Mouse (Mus musculus) forebrain, postnatal 0 days (tissue): ENCODE data around the gene Galns. TPM values are rescaled to one million over a fixed set of nuclear protein-coding genes. Genes with fewer than 3 reads are reported as not detected.

ENCODE experiments used
- ATAC-seq: fragments of 200-750 bp; cut with Nextera tagmentation; 2 replicates; pipeline ENCODE4 v1.8.0; 2017; ENCODE audit warnings: mild to moderate bottlenecking, moderate library complexity
- DNase-seq: peaks from one replicate; pipeline ENCODE4 v3.0.0-alpha.2; 2015
- H3K27ac ChIP-seq: fragments of 300-500 bp; sonication (generic); 2 replicates; pipeline ENCODE4 v1.5.1; 2014; ENCODE audit warnings: low read depth, mild to moderate bottlenecking, antibody characterized with exemption, low read length, moderate library complexity, mixed read lengths
- H3K27me3 ChIP-seq: fragments of 300-500 bp; sonication (generic); 2 replicates; pipeline ENCODE4 v1.6.1; 2014; ENCODE audit warnings: mild to moderate bottlenecking, low read length, mixed read lengths; ENCODE audit not compliant: insufficient read depth
- H3K36me3 ChIP-seq: fragments of 300-500 bp; sonication (generic); 2 replicates; pipeline ENCODE4 v1.6.1; 2014; ENCODE audit warnings: mild to moderate bottlenecking, moderate library complexity; ENCODE audit not compliant: insufficient read depth
- H3K4me1 ChIP-seq: fragments of 300-500 bp; sonication (generic); 2 replicates; pipeline ENCODE4 v1.6.1; 2014; ENCODE audit warnings: antibody characterized with exemption; ENCODE audit not compliant: insufficient read depth
- H3K4me2 ChIP-seq: fragments of 300-500 bp; sonication (generic); 2 replicates; pipeline ENCODE4 v1.6.1; 2014; ENCODE audit warnings: low read depth, mild to moderate bottlenecking, moderate library complexity
- H3K4me3 ChIP-seq: fragments of 300-500 bp; sonication (generic); 2 replicates; pipeline ENCODE4 v1.5.1; 2014; ENCODE audit warnings: low read depth, low read length, mixed read lengths
- H3K9ac ChIP-seq: fragments of 300-500 bp; sonication (generic); 2 replicates; pipeline ENCODE4 v1.6.1; 2014; ENCODE audit warnings: mild to moderate bottlenecking
- H3K9me3 ChIP-seq: fragments of 300-500 bp; sonication (generic); 2 replicates; pipeline ENCODE4 v1.6.1; 2016; ENCODE audit warnings: low read length
- CTCF ChIP-seq: sonication (generic); IDR thresholded peaks from 2 replicates; pipeline ENCODE4 v1.5.1; 2016; ENCODE audit warnings: antibody characterized with exemption, control low read depth, low read depth
- WGBS: fragments of 180-500 bp; shearing (Covaris S2); extraction: QIAGEN DNeasy Blood & Tissue Kit; methylation state at CpG from one replicate; pipeline ENCODE4 v1.1.7; 2014; 5-methylcytosine and 5-hydroxymethylcytosine counted together
- polyA plus RNA-seq: library from polyadenylated mRNA; unstranded; fragments of >200 nt; fragmentation: Nextera tagmentation; extraction: Ambion mirVana; gene quantifications from 2 replicates; pipeline ENCODE4 v1.2.1, GENCODE M21; 2015
- total RNA-seq: library from RNA; depleted of rRNA; stranded (reverse); fragments of >200 nt; gene quantifications from 2 replicates; pipeline ENCODE4 v1.2.3, GENCODE M21; 2014

Galns gene
- total and polyA plus RNA-seq, 2 experiments from 2014 or later: 8.4 to 12.8 TPM

- Histone ChIP-seq H3K4me1 (no peaks in the 10 kb centered on the region), H3K4me2 (no peak overlapping the region), H3K36me3 (peaks cover 6% of the 10 kb centered on the region), H3K9ac (no peak overlapping the region), H3K9me3 (no peaks in the 10 kb centered on the region), H3K4me3 (no peak overlapping the region), H3K27ac (no peak overlapping the region), H3K27me3 (no peaks in the 10 kb centered on the region)
- peak; percentile 42 for TF ChIP-seq CTCF
- 73% methylated on average over 15 of the region's 15 CpGs for WGBS
- ATAC-seq: peak; percentile 40; the same call in 1 of the 2 replicates
- peak; percentile 42 for DNase-seq
These were observed 30.1 kb upstream of the Galns start for GRCm38 (mm10) chr8:122641406-122641805.

DNA sequence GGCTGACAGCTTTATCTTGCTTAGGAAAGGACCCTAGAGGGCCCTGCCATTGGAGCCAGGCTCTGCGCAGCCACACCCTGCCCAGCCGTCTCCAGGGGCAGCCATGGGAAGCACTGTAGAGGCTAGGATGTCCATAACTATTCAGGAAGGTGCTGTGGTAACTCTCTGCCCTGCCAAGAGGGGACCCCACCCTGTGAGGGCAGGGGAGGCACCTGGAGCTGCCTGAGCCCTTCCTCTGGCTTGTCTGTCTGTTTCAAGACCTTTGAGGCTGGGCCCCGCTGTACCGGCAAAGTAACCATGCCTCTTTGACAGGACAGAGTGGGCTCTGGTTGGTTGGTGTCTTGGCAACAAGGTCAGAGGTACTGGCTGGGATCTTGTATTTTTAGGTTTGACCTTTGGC is 29.6 kb upstream of the Galns start:
- no peak for DNase-seq
- H3K4me1 ChIP-seq: no peaks in the 10 kb centered on the region
- peaks cover 6% of the 10 kb centered on the region for H3K36me3 ChIP-seq
- TF ChIP-seq CTCF: no peak
- no peak for ATAC-seq
- no peak overlapping the region for H3K9ac ChIP-seq
- no peak overlapping the region for H3K4me2 ChIP-seq
- no peak overlapping the region for H3K27ac ChIP-seq
- 88% methylated on average over 4 of the region's 4 CpGs for WGBS
- no peaks in the 10 kb centered on the region for H3K27me3 ChIP-seq
- no peak overlapping the region for H3K4me3 ChIP-seq
- H3K9me3 ChIP-seq: no peaks in the 10 kb centered on the region

GRCm38 (mm10) chr8:122639521-122640248 is 28.4 kb upstream of the Galns start:
- H3K4me3 ChIP-seq: no peak overlapping the region
- DNase-seq: peak; percentile 67
- peaks cover 10% of the 10 kb centered on the region for H3K36me3 ChIP-seq
- no peak overlapping the region for H3K4me2 ChIP-seq
- no peaks in the 10 kb centered on the region for H3K4me1 ChIP-seq
- ATAC-seq: peak; percentile 52
- no peak for TF ChIP-seq CTCF
- WGBS: 35% methylated on average over 16 of the region's 16 CpGs
- H3K9me3 ChIP-seq: no peaks in the 10 kb centered on the region
- no peak overlapping the region for H3K9ac ChIP-seq
- H3K27ac ChIP-seq: no peak overlapping the region
- H3K27me3 ChIP-seq: no peaks in the 10 kb centered on the region

DNA sequence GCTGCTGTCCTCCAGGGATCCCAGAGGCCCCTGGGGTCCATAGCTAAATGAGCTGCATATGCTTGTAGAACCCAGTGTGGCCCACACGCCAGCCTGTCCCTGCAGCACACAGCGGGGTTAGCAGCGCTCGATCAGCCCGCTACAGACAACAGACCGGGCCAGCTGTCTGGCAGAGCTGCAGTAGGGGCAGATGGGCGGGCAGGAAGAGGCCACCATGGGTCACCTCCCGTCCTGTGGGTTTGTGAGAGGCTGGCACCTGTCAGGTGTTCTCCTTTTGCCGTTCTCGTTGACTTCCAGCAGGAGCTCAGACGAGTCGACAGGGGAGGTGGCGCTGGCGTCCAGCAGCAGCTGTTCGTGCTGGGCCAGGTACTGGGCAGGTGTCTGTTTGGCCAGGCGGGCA is 27.3 kb upstream of the Galns start:
- Histone ChIP-seq H3K4me1 (no peaks in the 10 kb centered on the region), H3K9ac (no peak overlapping the region), H3K27ac (no peak overlapping the region), H3K36me3 (peaks cover 21% of the 10 kb centered on the region), H3K9me3 (no peaks in the 10 kb centered on the region), H3K27me3 (no peaks in the 10 kb centered on the region), H3K4me2 (no peak overlapping the region), H3K4me3 (no peak overlapping the region)
- DNase-seq: no peak
- TF ChIP-seq CTCF: no peak
- 75% methylated on average over 16 of the region's 16 CpGs for WGBS
- ATAC-seq: no peak

- 86% methylated on average over 9 of the region's 9 CpGs for WGBS
- no peaks in the 10 kb centered on the region for H3K9me3 ChIP-seq
- H3K27me3 ChIP-seq: no peaks in the 10 kb centered on the region
- DNase-seq (no peak), ATAC-seq (no peak)
- H3K4me1 ChIP-seq: no peaks in the 10 kb centered on the region
- no peak overlapping the region for H3K27ac ChIP-seq
- TF ChIP-seq CTCF: no peak
- no peak overlapping the region for H3K9ac ChIP-seq
- no peak overlapping the region for H3K4me3 ChIP-seq
- H3K36me3 ChIP-seq: peaks cover 30% of the 10 kb centered on the region
- H3K4me2 ChIP-seq: no peak overlapping the region
These were observed 26.0 kb upstream of the Galns start for GRCm38 (mm10) chr8:122637230-122637629.

DNA sequence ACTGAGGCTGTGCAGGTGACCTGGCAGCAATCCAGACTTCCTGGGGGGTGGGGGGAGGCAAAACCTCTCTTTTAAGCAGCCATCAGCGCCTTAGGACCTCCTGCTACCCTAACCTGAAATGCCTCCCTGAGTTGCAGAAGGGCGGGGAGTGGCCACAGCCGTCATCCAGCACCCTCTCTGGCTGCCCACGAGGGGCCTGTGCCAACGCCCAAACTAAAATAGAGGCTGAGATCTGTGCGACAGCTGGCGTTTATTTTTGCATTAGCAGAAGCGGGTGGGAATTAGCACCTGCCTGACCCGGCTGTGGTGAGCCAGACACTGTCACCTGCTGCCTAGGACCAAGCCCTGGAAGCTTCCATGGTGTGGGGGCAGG is 25.5 kb upstream of the Galns start:
- no peak overlapping the region for H3K4me3 ChIP-seq
- ATAC-seq: no peak
- H3K27ac ChIP-seq: no peak overlapping the region
- H3K4me2 ChIP-seq: no peak overlapping the region
- H3K4me1 ChIP-seq: no peaks in the 10 kb centered on the region
- peaks cover 30% of the 10 kb centered on the region for H3K36me3 ChIP-seq
- WGBS: 56% methylated on average over 9 of the region's 9 CpGs
- H3K9ac ChIP-seq: no peak overlapping the region
- no peaks in the 10 kb centered on the region for H3K9me3 ChIP-seq
- DNase-seq: no peak
- TF ChIP-seq CTCF: no peak
- no peaks in the 10 kb centered on the region for H3K27me3 ChIP-seq

DNA sequence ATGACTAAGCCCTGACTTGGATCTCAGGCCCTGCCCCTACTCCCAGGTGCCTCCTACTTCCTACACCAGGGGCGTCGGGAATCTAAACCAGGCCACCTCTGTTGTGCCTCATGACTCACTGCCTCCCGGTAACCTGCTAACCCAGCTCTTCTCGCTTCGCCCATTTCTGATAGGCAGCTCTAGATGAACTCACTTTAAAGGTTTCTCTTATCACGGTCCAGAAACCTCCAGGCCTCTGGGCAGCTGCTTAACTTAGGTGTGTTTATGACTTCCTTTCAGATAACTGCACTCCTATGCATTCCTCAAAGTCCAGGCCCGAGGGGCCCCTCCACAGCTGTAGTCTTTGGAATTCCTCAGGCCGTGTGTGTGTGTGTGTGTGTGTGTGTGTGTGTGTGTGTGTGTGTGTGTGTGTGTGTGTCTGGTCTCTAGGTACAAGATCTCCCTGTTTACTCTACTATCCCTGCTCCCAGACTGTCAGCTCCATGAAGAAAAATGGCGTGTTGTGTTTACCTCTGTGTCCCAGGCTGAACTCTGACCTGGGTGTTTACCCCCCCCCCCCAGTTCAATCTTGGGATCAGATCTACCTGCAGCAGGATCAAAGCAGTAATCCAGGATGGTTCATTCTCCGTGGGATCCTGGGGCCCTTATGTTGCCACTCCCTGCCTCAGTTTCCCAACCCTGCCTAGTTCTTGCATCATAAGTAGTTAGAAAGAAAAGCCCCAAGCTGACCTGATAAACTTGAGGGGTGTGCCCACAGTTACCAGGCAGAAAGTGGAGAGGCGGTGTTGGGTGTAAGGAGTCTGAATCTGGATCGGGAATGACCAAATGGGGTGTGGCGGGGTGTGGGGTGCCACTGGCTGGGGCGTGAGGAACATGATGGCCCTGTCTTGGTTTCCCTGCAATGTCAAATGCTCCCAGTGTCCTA is 24.9 kb upstream of the Galns start:
- no peak overlapping the region for H3K27ac ChIP-seq
- H3K4me1 ChIP-seq: no peaks in the 10 kb centered on the region
- no peak overlapping the region for H3K4me3 ChIP-seq
- DNase-seq: no peak
- 82% methylated on average over 14 of the region's 14 CpGs for WGBS
- peaks cover 30% of the 10 kb centered on the region for H3K36me3 ChIP-seq
- H3K9me3 ChIP-seq: no peaks in the 10 kb centered on the region
- TF ChIP-seq CTCF: no peak
- no peak overlapping the region for H3K4me2 ChIP-seq
- H3K27me3 ChIP-seq: no peaks in the 10 kb centered on the region
- H3K9ac ChIP-seq: no peak overlapping the region
- no peak for ATAC-seq
